Mouse (Mus musculus) neural tube, embryonic 14.5 days (tissue): Measurements from ENCODE around the gene Ang. TPM values are rescaled to one million over a fixed set of nuclear protein-coding genes. Genes with fewer than 3 reads are reported as not detected.

Source experiments
- ATAC-seq: fragments of 200-750 bp; cut with Nextera tagmentation; 2 replicates; pipeline ENCODE4 v1.8.0; 2017; ENCODE audit warnings: low read depth, mild to moderate bottlenecking, moderate TSS enrichment, moderate library complexity
- H3K27ac ChIP-seq: fragments of 300-500 bp; sonication (generic); 2 replicates; pipeline ENCODE4 v1.5.1; 2014; ENCODE audit warnings: low read depth, mild to moderate bottlenecking, control low read depth, low read length, moderate library complexity, mixed read lengths
- H3K27me3 ChIP-seq: fragments of 300-500 bp; sonication (generic); 2 replicates; pipeline ENCODE4 v1.6.1; 2014; ENCODE audit warnings: low read length; ENCODE audit not compliant: control insufficient read depth, insufficient read depth
- H3K36me3 ChIP-seq: fragments of 300-500 bp; sonication (generic); 2 replicates; pipeline ENCODE4 v1.6.1; 2014; ENCODE audit warnings: low read length, mixed read lengths; ENCODE audit not compliant: control insufficient read depth, insufficient read depth
- H3K4me1 ChIP-seq: fragments of 300-500 bp; sonication (generic); 2 replicates; pipeline ENCODE4 v1.6.1; 2014; ENCODE audit warnings: low read length; ENCODE audit not compliant: control insufficient read depth, insufficient read depth
- H3K4me2 ChIP-seq: fragments of 300-500 bp; sonication (generic); 2 replicates; pipeline ENCODE4 v1.6.1; 2014; ENCODE audit warnings: mild to moderate bottlenecking, low read depth, low read length, control low read depth
- H3K4me3 ChIP-seq: fragments of 300-500 bp; sonication (generic); 2 replicates; pipeline ENCODE4 v1.5.1; 2014; ENCODE audit warnings: low read depth, low read length, control low read depth, mixed read lengths
- H3K9ac ChIP-seq: fragments of 300-500 bp; sonication (generic); replicated peaks from 2 replicates; pipeline ENCODE4 v1.6.1; 2014; ENCODE audit warnings: low read depth, mild to moderate bottlenecking, control low read depth, low read length, mixed read lengths
- H3K9me3 ChIP-seq: fragments of 300-500 bp; sonication (generic); 2 replicates; pipeline ENCODE4 v1.6.1; 2016; ENCODE audit warnings: low read length; ENCODE audit not compliant: control insufficient read depth
- WGBS: fragments of 180-500 bp; shearing (Covaris S2); extraction: QIAGEN DNeasy Blood & Tissue Kit; methylation state at CpG from one replicate; pipeline ENCODE4 v1.1.7; 2014; 5-methylcytosine and 5-hydroxymethylcytosine counted together
- polyA plus RNA-seq: library from polyadenylated mRNA; unstranded; fragments of >200 nt; fragmentation: Nextera tagmentation; extraction: Ambion mirVana; gene quantifications from 2 replicates; pipeline ENCODE4 v1.2.1, GENCODE M21; 2014

Ang gene
- polyA plus RNA-seq, 1 experiment from 2014 or later = 2.7 TPM

DNA sequence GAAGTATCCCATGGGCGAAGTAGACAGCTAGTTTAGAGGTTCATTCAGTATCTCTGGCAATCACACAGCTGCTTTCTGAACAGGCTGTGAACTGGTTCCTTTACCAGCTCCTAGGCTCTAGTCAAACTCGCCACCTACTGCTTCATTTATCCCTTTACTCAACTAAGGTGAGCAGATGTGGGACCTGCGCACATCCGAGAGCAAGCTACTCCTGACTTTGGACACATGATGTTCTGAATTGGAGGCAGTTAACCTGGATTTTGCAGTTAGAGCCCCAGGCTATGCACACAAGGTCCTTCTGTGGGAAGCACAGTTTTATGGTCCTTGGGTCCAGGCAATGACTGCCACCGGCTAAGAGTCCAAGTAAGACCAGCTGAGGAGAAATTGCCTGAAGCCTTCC is 30.2 kb upstream of the Ang start:
- Histone ChIP-seq H3K36me3 (no peaks in the 10 kb centered on the region), H3K4me2 (no peak overlapping the region), H3K4me1 (no peaks in the 10 kb centered on the region), H3K27ac (no peak overlapping the region), H3K9me3 (no peaks in the 10 kb centered on the region), H3K4me3 (no peak overlapping the region), H3K27me3 (no peaks in the 10 kb centered on the region), H3K9ac (no peak overlapping the region)
- no peak for ATAC-seq
- 85% methylated on average over 5 of the region's 5 CpGs for WGBS

DNA sequence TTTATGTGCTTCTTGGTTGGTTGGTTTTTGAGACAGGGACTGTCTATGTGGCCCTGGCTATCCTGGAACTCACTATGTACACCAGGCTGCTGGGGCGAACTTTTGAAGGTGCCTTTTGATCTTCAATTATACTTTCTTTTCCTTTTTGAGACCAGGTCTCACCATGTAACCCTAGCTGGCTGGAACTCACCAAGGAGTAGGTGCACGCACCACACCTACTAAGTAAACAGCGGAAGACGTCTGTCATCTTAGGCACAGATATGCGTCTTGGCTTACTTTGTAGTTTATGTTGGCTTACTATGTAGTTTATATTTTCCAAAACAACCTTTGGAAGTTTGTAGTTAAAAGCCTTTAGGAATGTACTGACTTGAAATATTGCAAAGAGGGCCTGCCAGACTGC is 22.0 kb upstream of the Ang start:
- no peak overlapping the region for H3K4me2 ChIP-seq
- no peak for ATAC-seq
- no peaks in the 10 kb centered on the region for H3K36me3 ChIP-seq
- no peaks in the 10 kb centered on the region for H3K9me3 ChIP-seq
- H3K27ac ChIP-seq = no peak overlapping the region
- H3K9ac ChIP-seq = no peak overlapping the region
- H3K27me3 ChIP-seq = no peaks in the 10 kb centered on the region
- 93% methylated on average over 5 of the region's 5 CpGs for WGBS
- no peak overlapping the region for H3K4me3 ChIP-seq
- H3K4me1 ChIP-seq = no peaks in the 10 kb centered on the region

DNA sequence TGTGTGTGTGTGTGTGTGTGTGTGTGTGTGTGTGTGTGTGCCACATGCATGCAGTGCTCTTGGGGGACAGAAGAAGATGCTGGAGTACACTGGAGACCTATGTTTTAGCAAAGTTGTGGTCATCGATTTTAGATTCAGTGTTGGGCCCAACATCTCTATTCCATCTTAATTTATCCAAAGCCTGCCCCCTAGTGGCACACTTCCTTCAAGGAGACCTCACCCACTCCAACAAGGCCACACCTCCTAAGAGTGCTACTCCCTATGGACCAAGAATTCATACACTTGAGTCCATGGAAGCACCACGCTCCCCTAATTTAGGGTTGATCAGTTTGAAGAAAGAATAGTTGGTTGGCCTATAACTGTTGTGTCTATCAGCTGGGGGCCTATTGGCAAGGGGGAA is 21.3 kb upstream of the Ang start:
- Histone ChIP-seq H3K4me3 (no peak overlapping the region), H3K4me1 (no peaks in the 10 kb centered on the region), H3K27ac (no peak overlapping the region), H3K27me3 (no peaks in the 10 kb centered on the region), H3K36me3 (no peaks in the 10 kb centered on the region), H3K9ac (no peak overlapping the region), H3K9me3 (no peaks in the 10 kb centered on the region), H3K4me2 (no peak overlapping the region)
- no peak for ATAC-seq
- WGBS = 92% methylated on average over 2 of the region's 2 CpGs

DNA sequence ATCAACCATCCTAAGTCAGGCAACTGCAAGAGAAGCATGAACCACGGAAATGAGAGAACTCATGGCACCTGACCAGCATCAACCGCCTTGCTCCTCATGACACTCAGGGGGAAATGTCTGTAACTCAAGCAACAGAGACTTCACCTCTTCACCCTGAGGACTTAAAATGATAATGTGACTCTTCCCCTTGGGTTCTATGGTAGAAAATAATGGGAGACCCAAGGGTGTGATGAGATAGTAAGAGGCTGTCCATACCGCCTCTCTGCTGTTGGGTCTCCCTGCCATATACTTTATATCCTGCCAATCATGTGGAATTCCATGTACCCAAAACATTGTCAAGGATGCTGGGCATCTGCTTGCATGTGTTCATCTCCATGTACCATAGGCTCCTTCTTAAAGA is 16.6 kb upstream of the Ang start, which contains the start of gene Olfr750:
Gene Olfr750, minus strand, starts transcription at position 101 of the 400 bp plus-strand sequence.
- Histone ChIP-seq H3K9ac (no peak within 1 kb of the TSS), H3K27ac (no peak within 1 kb of the TSS), H3K9me3 (no peaks in the 10 kb centered on the region), H3K27me3 (no peaks in the 10 kb centered on the region), H3K4me2 (no peak within 1 kb of the TSS), H3K4me1 (no peaks in the 10 kb centered on the region), H3K36me3 (no peaks in the 10 kb centered on the region), H3K4me3 (no peak within 1 kb of the TSS)
- 83% methylated on average over 3 of the region's 3 CpGs for WGBS
- ATAC-seq = no peak

DNA sequence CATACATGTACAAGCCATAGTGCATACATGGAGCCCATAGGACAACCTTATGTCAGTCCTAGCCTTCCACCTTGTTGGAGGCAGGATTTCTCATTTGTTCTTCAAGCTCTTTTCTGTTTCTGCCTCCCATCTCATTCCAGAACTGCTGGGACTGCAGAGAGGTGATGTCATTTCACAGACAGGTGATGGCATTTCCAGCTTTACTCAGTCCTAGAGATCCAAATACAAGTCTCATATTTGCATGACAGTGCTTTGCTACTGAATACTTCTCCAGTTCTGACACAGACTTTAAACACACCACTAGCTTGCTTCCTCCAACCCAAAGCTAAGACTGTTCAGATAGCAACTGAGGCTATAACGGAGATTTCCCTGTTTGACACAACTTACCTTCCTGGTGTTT is 11.8 kb upstream of the Ang start:
- peaks cover 8% of the 10 kb centered on the region; the same call in 1 of the 2 replicates for H3K27me3 ChIP-seq
- H3K9ac ChIP-seq = no peak overlapping the region
- no peak overlapping the region for H3K4me3 ChIP-seq
- ATAC-seq = no peak
- H3K4me1 ChIP-seq = peaks cover 5% of the 10 kb centered on the region; the same call in 1 of the 2 replicates
- 85% methylated on average over 1 of the region's 1 CpGs for WGBS
- H3K4me2 ChIP-seq = no peak overlapping the region
- H3K9me3 ChIP-seq = no peaks in the 10 kb centered on the region
- H3K27ac ChIP-seq = no peak overlapping the region
- H3K36me3 ChIP-seq = no peaks in the 10 kb centered on the region

DNA sequence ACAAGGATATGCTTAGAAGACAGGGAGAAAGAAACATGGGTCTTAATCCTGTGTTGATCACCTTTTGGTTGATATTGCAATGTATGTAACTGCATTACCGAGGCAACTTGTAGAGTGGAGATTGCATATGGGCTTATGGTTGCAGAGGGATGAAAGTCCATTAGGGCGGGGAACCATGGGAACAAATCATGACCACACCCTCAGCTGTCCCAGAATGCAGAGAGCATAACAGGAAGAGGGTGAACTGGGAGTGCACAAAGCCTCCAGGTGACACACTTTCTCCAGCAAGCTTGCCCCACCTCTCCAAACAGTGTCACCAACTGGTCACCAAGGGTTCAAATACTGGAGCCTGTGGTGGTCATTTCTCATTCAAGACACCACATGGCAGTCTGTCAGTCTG is 9.9 kb upstream of the Ang start:
- WGBS = 95% methylated on average over 2 of the region's 2 CpGs
- H3K4me1 ChIP-seq = peaks cover 5% of the 10 kb centered on the region; the same call in 1 of the 2 replicates
- H3K9ac ChIP-seq = no peak overlapping the region
- H3K27me3 ChIP-seq = peaks cover 8% of the 10 kb centered on the region; the same call in 1 of the 2 replicates
- H3K4me2 ChIP-seq = no peak overlapping the region
- no peaks in the 10 kb centered on the region for H3K36me3 ChIP-seq
- no peaks in the 10 kb centered on the region for H3K9me3 ChIP-seq
- H3K27ac ChIP-seq = no peak overlapping the region
- ATAC-seq = no peak
- no peak overlapping the region for H3K4me3 ChIP-seq

DNA sequence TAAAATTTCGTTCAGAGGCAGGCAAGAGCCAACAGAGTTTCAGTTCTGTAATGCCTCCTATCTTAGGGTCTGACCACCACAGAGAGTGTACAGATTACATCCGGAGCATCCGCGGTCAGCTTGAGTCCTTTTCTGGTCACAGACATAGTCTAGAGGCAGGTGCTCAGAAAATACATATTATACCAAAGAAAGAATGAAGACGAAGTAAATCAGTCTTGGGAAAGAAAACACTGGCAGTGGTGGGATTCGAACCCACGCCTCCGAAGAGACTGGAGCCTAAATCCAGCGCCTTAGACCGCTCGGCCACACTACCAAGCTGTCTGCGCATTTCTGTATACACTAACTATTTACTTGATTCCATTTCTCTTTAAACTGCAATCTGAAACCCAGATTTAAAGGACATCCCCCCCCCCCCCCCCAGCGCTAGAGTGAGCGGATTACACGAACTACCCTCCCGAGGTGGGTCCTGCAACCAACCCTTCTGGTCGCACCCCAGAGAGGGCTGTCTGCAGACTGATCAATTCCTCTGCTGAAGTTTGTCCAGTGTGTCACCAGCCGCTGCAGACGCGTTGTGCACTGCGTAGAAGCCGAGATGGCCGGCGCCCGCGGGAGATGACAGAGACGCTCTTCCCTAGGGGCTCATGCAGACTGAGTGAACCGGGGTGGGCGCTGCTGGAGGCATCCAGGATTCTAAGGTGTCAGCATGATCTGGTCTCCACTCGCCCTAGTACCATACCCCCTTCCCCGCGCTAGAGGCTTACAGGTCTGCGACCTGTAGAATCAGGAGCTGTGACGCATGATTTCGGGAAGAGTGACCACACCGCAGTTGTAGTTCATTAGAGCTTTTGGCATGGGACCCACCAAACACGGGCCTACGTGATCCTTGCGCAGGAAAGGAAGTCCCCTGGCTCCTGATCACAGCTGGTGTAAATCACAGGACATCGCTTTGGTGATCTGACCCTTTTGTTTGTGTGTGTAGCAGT is 8.1 kb upstream of the Ang start:
- peak; percentile 77 for ATAC-seq
- Histone ChIP-seq H3K4me1 (peaks cover 5% of the 10 kb centered on the region; the same call in 1 of the 2 replicates), H3K4me3 (peak overlapping the region; percentile 39), H3K27me3 (peaks cover 8% of the 10 kb centered on the region; the same call in 1 of the 2 replicates), H3K27ac (no peak overlapping the region), H3K9me3 (no peaks in the 10 kb centered on the region), H3K4me2 (peak overlapping the region; percentile 67), H3K9ac (peak overlapping the region; percentile 41; the same call in 1 of the 2 replicates), H3K36me3 (no peaks in the 10 kb centered on the region)
- 4% methylated on average over 38 of the region's 40 CpGs for WGBS

DNA sequence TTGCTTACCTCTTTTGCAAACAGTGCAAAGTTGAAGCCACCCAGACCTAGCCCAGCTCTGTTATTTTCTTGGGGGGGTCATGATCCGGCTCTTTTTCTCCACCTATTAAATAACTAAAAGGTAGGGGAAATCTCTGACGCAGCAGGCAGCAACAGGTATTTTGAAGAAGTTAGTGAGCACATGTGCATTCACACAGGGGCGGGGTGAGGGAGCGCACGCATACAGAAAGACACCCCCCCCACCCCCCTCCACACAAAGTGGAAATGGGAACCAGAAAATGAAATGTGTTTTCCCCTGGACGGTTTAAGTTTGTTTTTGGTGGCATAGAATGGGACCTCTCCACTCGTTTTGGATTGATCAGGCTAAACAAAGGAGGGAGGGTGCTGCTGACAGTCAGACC is 7.1 kb upstream of the Ang start:
- 15% methylated on average over 7 of the region's 7 CpGs for WGBS
- Histone ChIP-seq H3K27ac (no peak overlapping the region), H3K4me1 (peaks cover 5% of the 10 kb centered on the region; the same call in 1 of the 2 replicates), H3K36me3 (no peaks in the 10 kb centered on the region), H3K4me2 (peak overlapping the region; percentile 67), H3K27me3 (peaks cover 8% of the 10 kb centered on the region; the same call in 1 of the 2 replicates), H3K9me3 (no peaks in the 10 kb centered on the region), H3K9ac (no peak overlapping the region), H3K4me3 (peak overlapping the region; percentile 39)
- no peak for ATAC-seq

DNA sequence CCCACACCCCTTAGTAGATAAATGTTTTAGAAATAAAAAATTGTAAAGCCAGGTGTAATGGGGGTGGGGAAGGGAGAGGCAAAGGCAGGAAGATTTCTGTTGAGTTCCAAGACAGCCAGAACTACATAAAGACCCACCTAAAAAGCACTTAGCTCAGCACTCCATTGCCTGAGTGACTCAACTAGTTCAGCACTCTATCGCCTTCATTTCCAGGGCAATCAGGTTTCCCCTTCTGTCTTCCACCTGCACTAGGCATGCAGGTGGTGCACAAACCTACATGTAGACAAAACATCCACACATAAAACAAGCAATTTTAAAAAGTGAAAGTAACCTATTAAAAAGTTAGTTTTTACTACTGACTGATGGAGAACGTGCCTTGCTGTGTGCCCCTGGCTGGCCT is 5.9 kb upstream of the Ang start:
- Histone ChIP-seq H3K9ac (no peak overlapping the region), H3K9me3 (no peaks in the 10 kb centered on the region), H3K4me3 (no peak overlapping the region), H3K27ac (no peak overlapping the region), H3K4me1 (peaks cover 5% of the 10 kb centered on the region; the same call in 1 of the 2 replicates), H3K27me3 (peaks cover 8% of the 10 kb centered on the region; the same call in 1 of the 2 replicates), H3K36me3 (no peaks in the 10 kb centered on the region), H3K4me2 (no peak overlapping the region)
- ATAC-seq = no peak
- 81% methylated on average over 2 of the region's 2 CpGs for WGBS
